Mouse (Mus musculus): Measurements from ENCODE around the gene Lat. TPM values are rescaled to one million over a fixed set of nuclear protein-coding genes. Genes with fewer than 3 reads are reported as not detected.

Gene Lat
- under 1 TPM; 0.06 to 0.24 TPM for polyA plus RNA-seq (2012; fragmentation: generic; extraction: Trizol)

GRCm38 (mm10) chr7:126369393-126369792 is at the start of gene Lat:
TSS of gene Lat (minus strand) at chr7:126369570.

GRCm38 (mm10) chr7:126414725-126415124 is 45.4 kb upstream of the Lat start, which contains the start of gene Cd19:
TSS of gene Cd19 (minus strand) at chr7:126414889.

GRCm38 (mm10) chr7:126396298-126397119 is 27.1 kb upstream of the Lat start, which contains the start of gene Nfatc2ip:
TSS of gene Nfatc2ip (minus strand) at chr7:126396737.

GRCm38 (mm10) chr7:126377278-126378158 is 8.1 kb upstream of the Lat start, which contains the start of gene Spns1:
TSS of gene Spns1 (minus strand) at chr7:126377450.

Other genes with a start within 250 kb of the Lat start
- 10 to 100 TPM; 40.5 to 85.3 TPM for gene Xpo6, start 169.1 kb downstream of the Lat start, polyA plus RNA-seq (2012; fragmentation: generic; extraction: Trizol)
- gene Sbk1, start 97.0 kb downstream of the Lat start, polyA plus RNA-seq (2012; fragmentation: generic; extraction: Trizol) = 1 to 10 TPM; 2.4 to 7.4 TPM
- 10 to 100 TPM; 29.3 to 68.5 TPM for gene Spns1, start 7.9 kb upstream of the Lat start, polyA plus RNA-seq (2012; fragmentation: generic; extraction: Trizol)
- gene Nfatc2ip, start 27.2 kb upstream of the Lat start, polyA plus RNA-seq (2012; fragmentation: generic; extraction: Trizol) = 1 to 10 TPM in 1 of 2 experiments, under 1 TPM in 1; 0.76 to 2.2 TPM
- gene Cd19, start 45.3 kb upstream of the Lat start, polyA plus RNA-seq (2012; fragmentation: generic; extraction: Trizol) = not detected
- 10 to 100 TPM; 11.8 to 23.9 TPM for gene Rabep2, start 59.2 kb upstream of the Lat start, polyA plus RNA-seq (2012; fragmentation: generic; extraction: Trizol)
- gene Atp2a1, start 93.5 kb upstream of the Lat start, polyA plus RNA-seq (2012; fragmentation: generic; extraction: Trizol) = under 1 TPM; 0.06 to 0.48 TPM
- gene Sh2b1, start 105.9 kb upstream of the Lat start, polyA plus RNA-seq (2012; fragmentation: generic; extraction: Trizol) = 10 to 100 TPM; 10.5 to 37.6 TPM
- gene Tufm, start 117.8 kb upstream of the Lat start, polyA plus RNA-seq (2012; fragmentation: generic; extraction: Trizol) = 100 to 1,000 TPM; 113 to 212 TPM
- 10 to 100 TPM; 26.2 to 51.5 TPM for gene Atxn2l, start 133.9 kb upstream of the Lat start, polyA plus RNA-seq (2012; fragmentation: generic; extraction: Trizol)
- 100 to 1,000 TPM in 1 of 2 experiments, 10 to 100 TPM in 1; 71.1 to 121 TPM for gene Eif3c, start 196.8 kb upstream of the Lat start, polyA plus RNA-seq (2012; fragmentation: generic; extraction: Trizol)
- gene Apobr, start 215.4 kb upstream of the Lat start, polyA plus RNA-seq (2012; fragmentation: generic; extraction: Trizol) = under 1 TPM; 0.28 to 0.60 TPM
- under 1 TPM; 0.26 to 0.27 TPM for gene Cln3, start 216.2 kb upstream of the Lat start, polyA plus RNA-seq (2012; fragmentation: generic; extraction: Trizol)
- not detected for gene Il27, start 225.4 kb upstream of the Lat start, polyA plus RNA-seq (2012; fragmentation: generic; extraction: Trizol)